Mouse (Mus musculus) CD4-positive naive resting alpha-beta T cell, adult 76 days (primary cell): Measurements from ENCODE around the gene Hist1h3b. TPM values are rescaled to one million over a fixed set of nuclear protein-coding genes. Genes with fewer than 3 reads are reported as not detected.

ENCODE experiments used
- total RNA-seq: library from RNA; stranded (reverse); gene quantifications from one replicate; pipeline ENCODE4 v1.2.4, GENCODE M21; 2023

The Hist1h3b gene
- 33.8 TPM for total RNA-seq

DNA sequence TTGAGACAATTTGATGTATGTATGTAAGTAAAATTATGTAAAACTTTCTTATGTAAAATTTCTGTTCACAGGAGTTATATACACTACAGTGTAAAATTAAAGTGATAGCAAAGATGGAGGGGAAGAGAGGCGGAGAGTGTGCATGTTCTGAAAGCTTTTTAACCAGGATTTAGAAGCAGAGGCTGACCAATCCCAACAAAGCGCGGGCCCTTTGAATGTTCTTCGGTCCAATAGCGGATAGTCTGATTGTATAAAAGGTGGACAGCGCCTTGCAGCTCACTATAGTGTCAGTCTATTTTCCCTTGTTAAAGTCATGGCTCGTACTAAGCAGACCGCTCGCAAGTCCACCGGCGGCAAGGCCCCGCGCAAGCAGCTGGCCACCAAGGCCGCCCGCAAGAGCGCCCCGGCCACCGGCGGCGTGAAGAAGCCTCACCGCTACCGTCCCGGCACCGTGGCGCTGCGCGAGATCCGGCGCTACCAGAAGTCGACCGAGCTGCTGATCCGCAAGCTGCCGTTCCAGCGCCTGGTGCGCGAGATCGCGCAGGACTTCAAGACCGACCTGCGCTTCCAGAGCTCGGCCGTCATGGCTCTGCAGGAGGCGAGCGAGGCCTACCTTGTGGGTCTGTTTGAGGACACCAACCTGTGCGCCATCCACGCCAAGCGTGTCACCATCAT, at the start of gene Hist1h3b:
Gene Hist1h3b (plus strand): TSS at position 201 of the 675 bp plus-strand sequence.

DNA sequence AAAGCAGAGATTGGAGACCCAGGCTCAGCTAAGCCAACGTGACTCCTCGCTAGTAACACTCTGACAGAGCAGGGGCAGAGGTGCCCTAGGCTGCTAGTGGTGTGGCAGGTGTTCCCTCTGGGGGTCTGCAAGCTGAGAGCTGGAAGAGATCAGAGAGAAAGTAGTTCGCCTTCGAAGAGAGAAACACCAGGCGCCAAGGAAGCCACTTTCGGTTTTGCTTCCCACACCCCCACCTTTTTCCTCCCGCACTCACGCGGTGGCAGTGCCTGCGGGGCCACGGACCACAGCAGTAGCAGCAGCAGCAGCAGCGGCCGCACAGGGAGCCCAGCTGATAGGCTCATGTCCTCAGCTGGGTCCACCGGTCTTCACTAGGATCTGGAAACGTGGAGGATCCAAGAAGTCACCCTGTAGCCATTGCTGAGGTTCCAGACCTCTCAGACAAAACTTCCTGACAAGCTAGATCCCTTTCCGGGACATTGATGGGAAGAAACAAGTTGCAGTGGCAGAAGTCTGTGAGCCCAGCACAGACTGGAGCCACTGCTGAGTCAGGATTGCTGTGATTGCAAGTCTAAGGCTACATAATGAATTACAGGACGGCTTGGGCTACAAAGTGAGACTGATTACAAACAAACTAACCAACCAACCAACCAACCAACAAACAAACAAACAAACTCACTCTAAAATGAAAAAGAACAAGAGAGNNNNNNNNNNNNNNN, 41.5 kb upstream of the Hist1h3b start, which contains the start of gene Hfe:
Gene Hfe (minus strand): TSS at position 481 of the 716 bp plus-strand sequence.

DNA sequence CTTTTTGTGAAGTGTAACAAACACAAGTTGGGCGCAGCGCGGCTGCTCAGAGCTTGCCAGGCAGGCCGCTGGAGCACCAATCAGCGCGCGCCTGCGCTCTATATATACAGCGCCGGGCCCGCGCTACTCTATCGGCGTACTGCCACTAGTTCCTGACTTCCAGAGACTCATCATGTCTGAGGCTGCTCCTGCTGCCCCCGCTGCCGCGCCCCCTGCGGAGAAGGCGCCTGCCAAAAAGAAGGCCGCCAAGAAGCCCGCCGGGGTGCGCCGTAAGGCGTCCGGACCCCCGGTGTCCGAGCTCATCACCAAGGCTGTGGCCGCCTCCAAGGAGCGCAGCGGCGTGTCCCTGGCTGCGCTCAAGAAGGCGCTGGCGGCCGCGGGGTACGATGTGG, 13.4 kb upstream of the Hist1h3b start, which contains the start of gene Hist1h1c:
Gene Hist1h1c (plus strand): TSS at position 132 of the 392 bp plus-strand sequence.

DNA sequence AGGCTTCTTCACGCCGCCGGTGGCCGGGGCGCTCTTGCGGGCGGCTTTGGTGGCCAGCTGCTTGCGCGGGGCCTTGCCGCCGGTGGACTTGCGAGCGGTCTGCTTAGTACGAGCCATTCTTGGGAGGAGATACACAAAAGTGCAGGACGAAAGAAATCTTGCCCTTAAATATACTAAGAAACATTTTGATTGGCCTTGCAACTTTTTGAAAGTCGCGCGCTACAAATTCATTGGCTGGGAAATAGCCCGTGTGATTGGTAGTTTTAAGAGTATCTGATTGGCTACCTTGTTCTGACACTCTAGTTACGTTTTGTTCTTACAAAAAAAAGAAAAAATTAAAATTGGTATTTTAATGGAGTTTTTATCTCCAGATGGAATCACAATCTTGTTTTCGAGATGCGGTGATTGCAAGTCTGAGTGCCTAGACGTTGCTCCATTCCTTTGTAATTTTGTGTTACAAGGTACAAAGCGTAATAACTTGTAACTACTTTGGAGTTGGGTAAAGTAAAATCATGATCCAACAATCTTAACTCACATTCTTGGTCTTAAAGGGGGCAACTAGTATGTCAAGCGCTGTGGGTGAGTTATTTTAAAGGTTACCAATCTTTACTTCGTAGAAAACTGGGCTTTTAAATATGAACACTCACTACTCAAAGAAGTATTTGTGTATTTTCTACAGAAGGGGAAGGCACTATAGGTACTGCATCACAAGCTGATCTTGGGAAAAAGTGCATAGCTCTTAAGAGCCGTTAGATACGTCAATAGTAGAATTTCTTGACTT, 6.5 kb upstream of the Hist1h3b start, which contains the start of gene Hist1h3c:
Gene Hist1h3c (minus strand): TSS at position 222 of the 781 bp plus-strand sequence.

DNA sequence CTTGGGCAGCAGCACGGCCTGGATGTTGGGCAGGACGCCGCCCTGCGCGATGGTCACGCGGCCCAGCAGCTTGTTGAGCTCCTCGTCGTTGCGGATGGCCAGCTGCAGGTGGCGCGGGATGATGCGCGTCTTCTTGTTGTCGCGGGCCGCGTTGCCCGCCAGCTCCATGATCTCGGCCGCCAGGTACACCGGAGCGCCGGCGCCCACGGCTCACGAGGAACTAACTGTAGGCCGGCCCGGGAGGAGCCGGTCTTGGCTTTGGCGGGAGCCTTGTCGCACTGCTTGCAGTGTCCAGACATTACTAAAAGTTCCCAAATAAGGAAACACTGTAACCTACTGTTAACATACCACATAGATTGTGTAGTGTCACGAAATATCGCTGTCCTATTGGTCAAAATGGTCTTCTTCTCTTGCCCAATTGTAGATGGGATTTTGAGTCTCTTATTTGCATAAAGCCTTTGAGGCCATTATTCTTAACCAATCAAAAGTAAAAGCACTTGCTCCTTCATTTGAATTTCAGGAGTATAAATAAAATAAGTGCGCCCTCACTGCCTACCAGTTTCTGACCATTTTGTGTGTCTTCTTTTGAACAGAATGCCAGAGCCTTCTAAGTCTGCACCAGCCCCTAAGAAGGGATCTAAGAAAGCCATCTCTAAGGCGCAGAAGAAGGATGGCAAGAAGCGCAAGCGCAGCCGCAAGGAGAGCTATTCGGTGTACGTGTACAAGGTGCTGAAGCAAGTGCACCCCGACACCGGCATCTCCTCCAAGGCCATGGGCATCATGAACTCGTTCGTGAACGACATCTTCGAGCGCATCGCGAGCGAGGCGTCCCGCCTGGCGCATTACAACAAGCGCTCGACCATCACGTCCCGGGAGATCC, 5.6 kb upstream of the Hist1h3b start, which contains the start of gene Hist1h2bb:
Gene Hist1h2bb (plus strand): TSS at position 534 of the 880 bp plus-strand sequence.

DNA sequence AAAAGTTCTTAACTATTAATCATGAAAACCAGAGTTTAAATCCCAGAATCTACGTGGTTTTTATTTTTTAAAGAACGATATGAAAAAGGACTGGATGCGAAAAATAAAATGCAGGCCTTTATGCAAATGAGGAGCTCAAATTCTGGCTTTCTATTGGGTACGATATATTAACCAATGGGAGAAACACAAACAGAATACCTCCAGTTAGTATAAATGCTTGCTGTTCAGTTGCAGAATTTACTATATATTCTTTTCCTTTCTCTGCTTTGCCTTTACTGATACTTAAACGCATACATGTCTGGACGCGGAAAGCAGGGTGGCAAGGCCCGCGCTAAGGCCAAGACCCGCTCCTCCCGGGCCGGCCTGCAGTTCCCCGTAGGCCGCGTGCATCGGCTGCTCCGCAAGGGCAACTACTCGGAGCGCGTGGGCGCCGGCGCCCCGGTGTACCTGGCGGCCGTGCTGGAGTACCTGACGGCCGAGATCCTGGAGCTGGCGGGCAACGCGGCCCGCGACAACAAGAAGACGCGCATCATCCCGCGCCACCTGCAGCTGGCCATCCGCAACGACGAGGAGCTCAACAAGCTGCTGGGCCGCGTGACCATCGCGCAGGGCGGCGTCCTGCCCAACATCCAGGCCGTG, 1.1 kb upstream of the Hist1h3b start, which contains the start of gene Hist1h2ab:
Gene Hist1h2ab (plus strand): TSS at position 288 of the 639 bp plus-strand sequence.

DNA sequence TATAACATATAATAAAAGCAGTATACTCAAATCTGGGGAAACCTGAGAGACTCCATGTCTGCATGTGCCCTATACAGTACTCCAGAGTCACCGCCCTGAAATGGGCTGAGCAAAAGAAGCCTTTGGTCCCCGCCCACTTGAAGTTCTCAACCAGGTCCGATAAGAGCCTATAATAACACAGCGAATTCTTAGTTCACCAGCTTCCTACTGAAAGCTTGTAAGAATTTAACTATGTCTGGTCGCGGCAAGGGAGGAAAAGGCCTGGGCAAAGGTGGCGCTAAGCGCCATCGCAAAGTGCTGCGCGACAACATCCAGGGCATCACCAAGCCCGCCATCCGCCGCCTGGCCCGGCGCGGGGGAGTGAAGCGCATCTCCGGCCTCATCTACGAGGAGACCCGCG, 4.7 kb downstream of the Hist1h3b start, which contains the start of gene Hist1h4b:
Gene Hist1h4b (plus strand): TSS at position 224 of the 400 bp plus-strand sequence.

DNA sequence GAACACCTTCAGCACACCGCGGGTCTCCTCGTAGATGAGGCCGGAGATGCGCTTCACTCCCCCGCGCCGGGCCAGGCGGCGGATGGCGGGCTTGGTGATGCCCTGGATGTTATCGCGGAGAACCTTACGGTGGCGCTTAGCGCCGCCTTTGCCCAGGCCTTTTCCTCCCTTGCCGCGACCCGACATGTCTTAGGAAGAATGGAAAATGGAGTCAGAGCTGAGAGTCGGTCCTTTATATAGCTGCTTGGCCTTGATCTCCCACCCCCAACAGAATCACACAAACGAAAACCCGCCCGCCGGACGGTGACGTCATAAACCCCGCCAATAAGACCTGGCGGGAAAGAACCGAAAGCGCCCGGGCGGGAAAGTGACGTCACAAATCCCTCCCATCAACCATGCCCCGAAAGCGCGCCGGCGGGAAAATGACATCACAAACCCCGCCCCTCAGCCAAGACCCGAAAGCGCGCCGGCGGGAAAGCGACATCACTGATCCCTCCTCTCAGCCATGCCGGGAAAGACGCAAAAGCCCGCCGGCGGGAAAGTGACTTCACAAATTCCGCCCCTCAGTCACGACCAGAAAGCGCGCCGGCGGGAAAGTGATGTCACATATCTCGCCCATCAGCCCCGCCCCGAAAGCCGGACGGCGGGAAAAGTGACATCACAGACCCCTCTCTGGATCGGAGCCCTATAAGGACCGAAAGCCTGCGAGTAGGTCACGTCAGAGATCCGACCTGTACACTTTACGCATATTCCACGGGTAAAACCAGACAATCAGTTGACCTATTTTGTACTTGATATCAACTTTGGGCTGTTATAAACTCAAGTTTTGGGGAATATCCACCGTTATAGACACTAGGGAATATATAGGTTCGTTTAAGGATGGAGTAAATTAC, 9.2 kb downstream of the Hist1h3b start, which contains the start of gene Hist1h4a:
Gene Hist1h4a (minus strand): TSS at position 259 of the 893 bp plus-strand sequence.

DNA sequence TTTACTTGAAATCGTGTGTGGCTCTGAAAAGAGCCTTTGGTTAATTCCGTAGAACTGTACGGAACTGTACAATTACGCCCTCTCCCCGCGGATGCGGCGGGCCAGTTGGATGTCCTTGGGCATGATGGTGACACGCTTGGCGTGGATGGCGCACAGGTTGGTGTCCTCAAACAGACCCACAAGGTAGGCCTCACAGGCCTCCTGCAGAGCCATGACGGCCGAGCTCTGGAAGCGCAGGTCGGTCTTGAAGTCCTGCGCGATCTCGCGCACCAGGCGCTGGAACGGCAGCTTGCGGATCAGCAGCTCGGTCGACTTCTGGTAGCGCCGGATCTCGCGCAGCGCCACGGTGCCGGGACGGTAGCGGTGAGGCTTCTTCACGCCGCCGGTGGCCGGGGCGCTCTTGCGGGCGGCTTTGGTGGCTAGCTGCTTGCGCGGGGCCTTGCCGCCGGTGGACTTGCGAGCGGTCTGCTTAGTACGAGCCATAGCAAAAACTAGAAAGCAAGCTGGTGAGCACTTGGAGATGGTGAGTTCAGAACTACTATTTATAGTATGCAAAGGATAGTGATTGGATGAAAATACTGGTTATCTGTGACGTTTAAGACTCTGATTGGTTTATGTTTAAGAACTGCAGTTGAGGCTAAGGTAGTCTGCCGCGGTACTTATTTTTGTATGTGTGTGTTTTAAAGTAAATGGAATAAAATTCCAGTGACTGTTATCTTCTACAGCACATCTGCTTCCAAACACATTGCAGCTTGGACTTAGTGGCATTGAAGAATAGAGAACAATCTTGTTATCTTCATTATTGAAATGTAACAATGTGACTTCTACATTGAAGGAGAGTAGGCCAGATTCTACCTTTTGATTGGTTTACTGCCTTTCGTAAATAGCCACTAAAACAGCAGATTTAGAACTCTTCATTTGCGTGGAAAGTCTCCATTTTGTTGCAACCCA, 10.1 kb downstream of the Hist1h3b start, which contains the start of gene Hist1h3a:
Gene Hist1h3a (minus strand): TSS at position 516 of the 951 bp plus-strand sequence.

DNA sequence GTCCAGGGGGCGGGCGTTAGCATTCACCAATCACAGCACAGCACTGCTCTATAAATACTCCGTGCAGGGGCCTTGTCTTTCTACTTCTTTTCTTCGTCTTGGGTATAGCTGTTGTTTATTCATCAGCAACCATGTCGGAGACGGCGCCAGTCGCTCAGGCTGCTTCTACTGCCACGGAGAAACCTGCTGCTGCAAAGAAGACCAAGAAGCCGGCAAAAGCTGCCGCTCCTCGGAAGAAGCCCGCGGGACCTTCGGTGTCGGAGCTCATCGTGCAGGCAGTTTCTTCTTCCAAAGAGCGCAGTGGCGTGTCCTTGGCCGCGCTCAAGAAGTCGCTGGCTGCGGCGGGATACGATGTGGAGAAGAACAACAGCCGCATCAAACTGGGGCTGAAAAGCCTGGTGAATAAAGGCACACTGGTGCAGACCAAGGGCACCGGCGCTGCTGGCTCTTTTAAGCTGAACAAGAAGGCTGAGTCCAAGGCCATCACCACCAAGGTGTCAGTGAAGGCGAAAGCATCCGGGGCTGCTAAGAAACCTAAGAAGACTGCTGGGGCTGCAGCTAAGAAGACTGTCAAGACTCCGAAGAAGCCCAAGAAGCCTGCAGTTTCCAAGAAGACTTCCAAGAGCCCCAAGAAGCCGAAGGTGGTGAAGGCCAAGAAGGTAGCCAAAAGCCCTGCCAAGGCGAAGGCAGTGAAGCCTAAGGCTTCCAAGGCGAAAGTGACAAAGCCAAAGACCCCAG, 11.7 kb downstream of the Hist1h3b start, which contains the start of gene Hist1h1a:
Gene Hist1h1a (plus strand): TSS at position 81 of the 738 bp plus-strand sequence.

DNA sequence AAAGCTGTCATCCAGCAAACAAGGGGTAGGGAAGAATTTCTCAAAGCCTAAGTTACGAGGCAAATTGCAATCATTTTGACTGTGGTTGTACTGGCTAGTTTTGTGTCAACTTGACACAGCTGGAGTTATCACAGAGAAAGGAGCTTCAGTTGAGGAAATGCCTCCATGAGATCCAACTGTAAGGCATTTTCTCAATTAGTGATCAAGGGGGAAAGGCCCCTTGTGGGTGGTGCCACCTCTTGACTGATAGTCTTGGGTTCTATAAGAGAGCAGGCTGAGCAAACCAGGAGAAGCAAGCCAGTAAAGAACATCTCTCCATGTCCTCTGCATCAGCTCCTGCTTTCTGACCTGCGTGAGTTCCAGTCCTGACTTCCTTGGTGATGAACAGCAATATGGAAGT, 17.5 kb downstream of the Hist1h3b start, which contains the start of gene Trim38:
Gene Trim38 (plus strand): TSS at position 301 of the 400 bp plus-strand sequence.

Other genes starting within 250 kb of the Hist1h3b start
- 147 TPM for gene Hist1h4h, start 221.2 kb upstream of the Hist1h3b start, total RNA-seq
- 24.7 TPM for gene Hist1h2af, start 218.4 kb upstream of the Hist1h3b start, total RNA-seq
- gene Hist1h3g, start 216.8 kb upstream of the Hist1h3b start, total RNA-seq = 2.3 TPM
- 5.5 TPM for gene Hist1h2bh, start 208.9 kb upstream of the Hist1h3b start, total RNA-seq
- gene Hist1h3f, start 208.2 kb upstream of the Hist1h3b start, total RNA-seq = 48.1 TPM
- gene Hist1h4f, start 200.6 kb upstream of the Hist1h3b start, total RNA-seq = 42.3 TPM
- 5.2 TPM for gene Hist1h1d, start 199.0 kb upstream of the Hist1h3b start, total RNA-seq
- 91.9 TPM for gene Hist1h3e, start 189.9 kb upstream of the Hist1h3b start, total RNA-seq
- 7.8 TPM for gene Hist1h2ae, start 181.0 kb upstream of the Hist1h3b start, total RNA-seq
- 110 TPM for gene Hist1h2bg, start 180.9 kb upstream of the Hist1h3b start, total RNA-seq
- 40.8 TPM for gene Hist1h2bf, start 178.1 kb upstream of the Hist1h3b start, total RNA-seq
- 3.8 TPM for gene Hist1h2ad, start 177.9 kb upstream of the Hist1h3b start, total RNA-seq
- gene Hist1h3d, start 176.5 kb upstream of the Hist1h3b start, total RNA-seq = 3.4 TPM
- 86.8 TPM for gene Hist1h4d, start 170.7 kb upstream of the Hist1h3b start, total RNA-seq
- gene Hist1h2be, start 131.1 kb upstream of the Hist1h3b start, total RNA-seq = 8.4 TPM
- gene Hist1h1e, start 129.7 kb upstream of the Hist1h3b start, total RNA-seq = 82.2 TPM
- gene Hist1h2ac, start 68.3 kb upstream of the Hist1h3b start, total RNA-seq = 3.4 TPM
- 5.1 TPM for gene Hist1h2bc, start 68.1 kb upstream of the Hist1h3b start, total RNA-seq
- gene Hist1h1t, start 56.5 kb upstream of the Hist1h3b start, total RNA-seq = not detected
- gene Hist1h4c, start 53.8 kb upstream of the Hist1h3b start, total RNA-seq = 75.4 TPM
- 1.5 TPM for gene Hfe, start 41.4 kb upstream of the Hist1h3b start, total RNA-seq
- gene Hist1h1c, start 13.5 kb upstream of the Hist1h3b start, total RNA-seq = 504 TPM
- gene Hist1h3c, start 6.7 kb upstream of the Hist1h3b start, total RNA-seq = 5.8 TPM
- gene Hist1h2bb, start 5.5 kb upstream of the Hist1h3b start, total RNA-seq = 23.9 TPM
- 30.2 TPM for gene Hist1h2ab, start 1.1 kb upstream of the Hist1h3b start, total RNA-seq
- gene Hist1h4b, start 4.7 kb downstream of the Hist1h3b start, total RNA-seq = 27.7 TPM
- 63.7 TPM for gene Hist1h4a, start 9.0 kb downstream of the Hist1h3b start, total RNA-seq
- 96.6 TPM for gene Hist1h3a, start 10.1 kb downstream of the Hist1h3b start, total RNA-seq
- 18.2 TPM for gene Hist1h1a, start 11.4 kb downstream of the Hist1h3b start, total RNA-seq
- not detected for gene Trim38, start 17.6 kb downstream of the Hist1h3b start, total RNA-seq
- not detected for gene Slc17a2, start 54.7 kb downstream of the Hist1h3b start, total RNA-seq
- not detected for gene Slc17a3, start 87.2 kb downstream of the Hist1h3b start, total RNA-seq
- not detected for gene Slc17a1, start 115.5 kb downstream of the Hist1h3b start, total RNA-seq
- not detected for gene Slc17a4, start 162.7 kb downstream of the Hist1h3b start, total RNA-seq
- not detected for gene Hist1h2ba, start 181.9 kb downstream of the Hist1h3b start, total RNA-seq
- not detected for gene Hist1h2aa, start 182.2 kb downstream of the Hist1h3b start, total RNA-seq
- gene Scgn, start 238.9 kb downstream of the Hist1h3b start, total RNA-seq = not detected